Mouse (Mus musculus): ENCODE results near the gene Ttc25. TPM values are rescaled to one million over a fixed set of nuclear protein-coding genes. Genes with fewer than 3 reads are reported as not detected.
A peak's percentile ranks its signal among the peaks of the same experiment; 100 is the strongest.

Ttc25 gene
- 1 to 10 TPM in 1 of 2 experiments, under 1 TPM in 1; 0.60 to 1.5 TPM for total RNA-seq (2021)
- long read RNA-seq, experiment 1, partial matches to known transcripts: 0 of 1 reads
- long read RNA-seq, experiment 1, other reads (novel, unspliced or antisense): 1 of 1 reads
- long read RNA-seq, experiment 2, partial matches to known transcripts: 1 of 1 reads
- long read RNA-seq, experiment 2, other reads (novel, unspliced or antisense): 0 of 1 reads

DNA sequence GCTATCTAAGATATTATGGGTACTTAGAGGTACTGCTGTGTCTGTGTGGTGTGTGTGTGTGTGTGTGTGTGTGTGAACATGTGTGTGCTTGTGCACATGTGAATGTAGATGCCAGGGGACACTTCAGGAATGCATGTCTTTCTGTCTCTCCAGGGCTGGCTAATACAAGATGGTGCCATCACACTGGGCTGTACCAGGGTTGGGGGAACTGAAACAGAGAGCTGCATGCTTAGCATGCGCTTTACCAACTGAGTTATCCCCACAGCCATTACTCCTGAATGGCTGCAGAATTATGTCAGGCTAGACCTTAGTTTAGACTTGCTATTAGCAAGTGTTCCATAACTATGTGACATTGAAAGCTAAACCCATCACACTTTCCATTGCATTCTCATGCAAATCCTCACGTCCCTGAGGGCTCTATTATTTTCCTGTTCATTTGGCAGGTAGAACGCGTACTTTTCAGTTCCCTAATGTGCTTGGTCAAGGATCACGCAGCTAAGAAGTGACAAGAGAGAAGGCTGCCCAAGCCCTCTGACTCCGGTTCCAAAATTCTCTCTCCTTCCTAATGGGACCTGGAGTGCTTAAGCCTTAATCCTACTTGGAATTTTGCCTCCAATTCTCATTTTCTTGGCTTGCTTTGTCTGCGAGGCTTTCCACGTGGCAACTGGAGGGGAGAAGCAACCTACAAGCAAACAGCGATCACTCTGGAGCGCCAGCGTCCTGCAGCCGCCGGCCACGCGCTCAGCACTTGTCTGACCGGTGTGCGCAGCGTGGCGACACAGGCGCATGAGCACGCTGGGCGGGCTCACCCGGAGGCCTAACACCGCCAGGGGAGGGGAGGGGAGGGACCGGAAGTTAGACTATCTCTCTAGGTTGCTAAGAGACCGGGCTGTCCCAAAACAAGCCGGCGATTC, at the start of gene Ttc25:
Gene Ttc25 (plus strand): TSS at position 776 of the 914 bp plus-strand sequence.
- peak; percentile 70 to 75 for DNase-seq (ENCODE audit: low spot score in 2 of 2)

GRCm38 (mm10) chr11:100500241-100500640, 45.2 kb upstream of the Ttc25 start:
- DNase-seq (ENCODE audit: low spot score in 2 of 2): no peak

GRCm38 (mm10) chr11:100500651-100501050, 44.8 kb upstream of the Ttc25 start:
- no peak for DNase-seq (ENCODE audit: low spot score in 2 of 2)

GRCm38 (mm10) chr11:100501321-100501720, 44.1 kb upstream of the Ttc25 start:
- no peak for DNase-seq (ENCODE audit: low spot score in 2 of 2)

DNA sequence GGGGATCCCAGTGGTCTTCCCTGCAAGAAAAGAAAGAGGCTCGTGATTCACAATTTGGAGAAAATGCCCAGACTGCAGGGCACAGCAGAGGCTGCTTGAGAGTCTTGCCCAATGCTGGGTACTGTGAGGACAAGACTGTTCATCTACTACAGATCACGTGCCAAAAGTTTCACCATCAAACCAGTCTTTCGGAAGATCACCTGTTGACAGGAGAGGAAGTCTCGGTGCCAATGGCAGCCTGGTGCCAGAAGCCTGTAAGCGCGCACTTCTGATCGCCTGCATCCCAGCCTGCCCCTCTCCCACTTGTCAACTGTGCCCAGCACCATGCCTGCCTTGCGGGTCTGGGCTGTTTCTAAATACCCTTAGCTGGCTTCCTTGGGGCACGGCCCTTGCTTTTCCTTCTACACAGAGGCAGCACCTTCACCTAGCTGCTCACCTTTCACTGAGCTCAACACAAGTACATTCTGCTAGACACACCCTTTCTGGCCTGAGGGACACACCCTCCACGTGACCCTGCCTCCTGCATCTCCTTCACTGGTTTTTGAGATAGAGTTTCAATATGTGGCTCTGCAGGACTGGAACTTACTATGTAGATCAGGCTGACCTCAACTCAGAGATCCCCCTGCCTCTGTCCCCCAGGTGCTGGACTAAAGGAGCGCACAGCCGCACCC, 40.3 kb upstream of the Ttc25 start:
- no peak for DNase-seq (ENCODE audit: low spot score in 2 of 2)

DNA sequence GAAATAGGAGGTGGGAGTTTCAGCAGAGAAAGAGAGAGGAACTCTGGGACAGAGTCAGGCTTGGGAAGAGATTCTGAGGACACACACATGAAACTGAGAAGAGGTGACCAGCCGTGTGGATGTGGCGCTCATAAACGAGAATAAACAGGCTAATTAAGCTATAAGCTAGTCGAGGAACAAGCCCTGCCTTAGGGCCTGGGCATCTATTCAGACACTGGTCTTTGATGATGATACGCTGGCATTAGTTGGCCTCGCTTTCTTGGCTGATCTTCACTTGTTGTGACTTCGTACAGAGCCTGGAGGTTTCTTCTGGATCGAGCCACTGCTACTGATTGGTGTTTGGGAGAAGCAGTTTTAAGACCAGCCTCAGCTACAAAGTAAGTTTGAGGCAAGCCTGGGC, 39.4 kb upstream of the Ttc25 start:
- DNase-seq (ENCODE audit: low spot score in 2 of 2): no peak

DNA sequence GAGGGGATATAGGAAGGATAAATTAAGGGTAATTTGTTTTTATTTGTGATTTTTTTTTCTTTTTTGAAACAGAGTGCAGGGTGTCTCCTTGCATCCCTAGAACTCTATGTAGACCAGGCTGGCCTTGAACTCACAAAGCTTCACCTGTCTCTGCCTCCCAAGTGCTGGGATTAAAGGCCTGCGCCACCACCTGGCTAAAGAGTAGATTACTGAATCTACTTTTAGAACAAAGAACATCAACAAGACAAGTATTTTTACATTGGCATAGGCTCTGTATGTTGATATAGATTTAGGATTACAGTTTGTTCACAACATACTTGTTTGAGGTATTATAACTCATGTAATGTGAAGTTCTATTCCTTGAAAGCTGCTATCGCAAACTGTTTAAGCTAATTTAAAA, 34.9 kb upstream of the Ttc25 start:
- DNase-seq (ENCODE audit: low spot score in 2 of 2): no peak

DNA sequence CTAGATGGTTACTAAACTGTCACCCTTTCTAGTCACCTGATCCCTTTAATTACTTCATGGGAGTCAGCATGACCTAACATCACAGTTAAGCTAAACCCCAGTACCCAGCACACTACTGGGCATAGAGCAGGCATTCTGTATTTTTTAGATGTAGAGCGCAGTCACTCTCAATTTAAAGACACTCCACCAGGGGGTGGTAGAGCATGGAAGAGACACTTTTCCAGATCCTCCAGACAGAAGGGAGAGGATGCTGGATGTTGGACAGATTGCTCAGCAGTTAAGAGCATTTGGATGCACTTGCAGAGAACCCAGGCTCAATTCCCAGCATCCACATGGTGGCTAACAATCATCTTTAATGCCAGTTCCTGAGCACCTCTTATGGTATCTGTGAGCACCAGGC, 33.0 kb upstream of the Ttc25 start:
- peak; percentile 33 to 71 for DNase-seq (ENCODE audit: low spot score in 2 of 2)

DNA sequence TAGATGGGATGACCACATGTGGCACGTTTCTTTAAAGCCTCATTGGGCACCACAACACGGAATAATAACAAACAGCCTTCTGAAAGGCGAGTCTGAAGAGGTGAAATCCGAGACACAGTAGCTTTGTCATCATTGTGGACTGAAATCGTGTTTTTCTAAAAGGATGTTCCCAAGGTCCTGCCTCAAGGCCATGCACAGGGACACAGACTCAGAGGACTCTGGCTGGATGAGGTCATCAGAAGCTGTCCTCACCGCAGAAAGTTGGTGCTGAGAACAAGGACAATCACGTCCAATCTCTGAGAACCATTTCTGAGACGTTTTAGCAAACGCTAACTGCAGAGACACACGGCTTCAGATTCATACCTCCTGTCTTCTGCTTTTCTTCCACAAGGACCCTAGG, 31.7 kb upstream of the Ttc25 start:
- no peak for DNase-seq (ENCODE audit: low spot score in 2 of 2)

DNA sequence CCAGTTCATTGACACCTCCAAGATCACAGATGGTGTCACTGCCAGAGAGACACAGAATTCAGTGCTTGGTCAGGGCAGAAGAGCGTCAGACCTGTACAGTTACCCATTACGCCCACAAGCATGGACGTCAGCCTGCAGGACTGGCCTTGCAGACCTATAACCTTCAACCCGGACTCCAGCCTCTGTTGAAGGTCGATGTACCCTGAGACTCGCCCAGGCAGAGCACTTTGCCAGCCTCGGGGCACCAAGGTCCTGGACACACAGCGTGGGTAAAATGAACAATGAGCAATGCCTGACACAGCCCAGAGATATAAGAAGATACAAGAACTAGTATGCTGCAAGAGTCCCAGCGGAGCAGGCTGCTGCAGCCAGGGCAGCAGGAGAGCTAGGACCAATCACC, 30.3 kb upstream of the Ttc25 start:
- DNase-seq (ENCODE audit: low spot score in 2 of 2): no peak

- no peak for DNase-seq (ENCODE audit: low spot score in 2 of 2)
Observed at GRCm38 (mm10) chr11:100515789-100516188, 29.6 kb upstream of the Ttc25 start.

DNA sequence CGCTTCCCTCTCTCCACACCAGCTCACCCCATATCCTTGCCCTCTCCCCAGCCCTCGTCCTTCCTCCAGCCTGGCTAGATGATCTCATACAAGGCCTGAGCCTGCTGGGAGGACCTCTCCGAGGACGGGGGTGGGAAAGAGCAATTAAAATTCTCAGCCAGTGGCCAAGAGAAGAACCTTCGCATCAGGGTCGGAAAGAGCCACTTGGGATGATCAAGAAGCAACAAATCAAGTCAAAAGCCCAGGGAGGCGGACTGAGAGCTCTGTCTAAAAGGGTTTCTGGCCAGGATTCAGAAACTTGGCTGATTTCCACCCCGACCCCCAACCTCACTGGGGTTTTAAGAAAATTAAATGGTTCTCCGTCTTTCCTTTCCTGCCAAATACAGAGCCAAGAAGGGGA, 29.1 kb upstream of the Ttc25 start:
- no peak for DNase-seq (ENCODE audit: low spot score in 2 of 2)

DNA sequence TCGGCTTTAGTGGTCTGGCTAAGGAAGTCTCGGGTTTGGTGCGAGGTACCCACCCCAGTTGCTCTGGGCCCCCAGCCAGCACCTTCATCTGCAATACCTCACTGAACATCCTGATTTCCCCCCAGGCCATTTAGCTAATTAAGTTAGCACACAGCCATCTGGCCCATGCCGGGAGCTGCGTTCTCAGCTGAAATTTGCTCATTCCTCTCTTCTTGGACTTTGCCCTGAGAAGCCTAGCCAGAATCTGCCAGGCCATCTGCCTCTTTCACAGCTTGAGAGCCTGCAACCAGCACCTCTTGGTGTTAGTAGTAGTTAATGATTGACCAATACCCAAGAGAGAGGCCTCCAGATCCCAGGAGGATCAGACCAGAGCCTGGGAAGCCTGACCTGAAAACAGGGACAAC, 27.2 kb upstream of the Ttc25 start:
- DNase-seq (ENCODE audit: low spot score in 2 of 2): peak; percentile 11 to 33

DNA sequence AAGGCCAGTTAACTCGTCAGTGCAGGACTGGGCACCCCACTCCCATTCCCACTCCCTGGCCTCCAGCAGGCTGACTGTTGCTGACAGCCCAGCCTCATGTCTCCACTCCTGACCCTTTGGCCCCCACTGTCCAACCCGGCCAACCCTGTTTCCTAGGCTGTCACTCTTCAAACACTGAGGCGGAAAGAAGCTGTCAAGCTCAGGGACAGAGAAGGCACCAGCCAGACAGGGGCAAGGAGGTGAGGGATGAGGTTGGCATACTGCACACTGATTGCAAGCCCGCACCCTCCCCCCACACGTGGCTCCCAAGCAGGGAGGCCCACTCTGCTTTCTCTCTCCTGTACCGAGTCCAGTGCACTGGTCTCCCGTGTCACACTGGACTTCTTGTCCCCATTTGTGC, 26.2 kb upstream of the Ttc25 start:
- no peak for DNase-seq (ENCODE audit: low spot score in 2 of 2)

- DNase-seq (ENCODE audit: low spot score in 2 of 2): no peak
Observed at GRCm38 (mm10) chr11:100520838-100521237, 24.6 kb upstream of the Ttc25 start.

- no peak for DNase-seq (ENCODE audit: low spot score in 2 of 2)
Observed at GRCm38 (mm10) chr11:100524358-100524757, 21.0 kb upstream of the Ttc25 start.

GRCm38 (mm10) chr11:100524987-100525630, 20.3 kb upstream of the Ttc25 start:
- DNase-seq (ENCODE audit: low spot score in 2 of 2): no peak

DNA sequence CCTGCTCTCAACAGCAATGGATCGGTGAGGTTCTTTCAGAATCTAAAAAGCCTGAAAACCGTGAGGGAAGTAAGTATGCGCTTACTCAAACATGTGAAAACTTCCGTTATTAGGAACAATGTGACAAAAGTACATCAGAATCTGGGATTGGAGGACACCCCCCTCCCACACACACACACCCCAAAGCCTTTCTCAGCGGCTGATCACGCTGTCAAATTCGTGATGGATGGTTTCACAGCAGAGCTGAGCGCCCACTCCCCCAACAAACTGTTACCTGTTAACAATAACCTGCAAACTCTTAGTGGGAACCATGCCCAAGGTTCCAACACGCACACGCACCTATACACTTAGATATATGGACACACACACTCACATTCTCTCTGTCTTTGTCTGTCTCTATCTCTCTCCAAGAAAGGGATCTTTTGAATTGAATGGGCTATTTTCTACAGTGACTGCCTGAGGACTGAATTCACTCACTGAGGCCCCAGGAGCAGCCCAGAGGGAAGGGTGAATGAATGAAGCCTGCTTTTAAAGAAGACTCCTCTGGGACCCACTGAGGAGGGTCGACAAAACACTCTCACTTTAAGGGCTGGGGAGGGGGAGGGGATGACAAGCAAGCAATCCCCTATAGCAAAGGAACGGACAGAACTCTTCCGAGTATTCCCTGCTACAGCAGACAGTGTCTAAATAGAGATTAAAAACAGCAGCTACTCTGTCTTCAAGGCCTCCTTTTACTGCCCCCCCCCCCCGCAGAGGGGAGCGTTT, 19.2 kb upstream of the Ttc25 start:
- no peak for DNase-seq (ENCODE audit: low spot score in 2 of 2)

DNA sequence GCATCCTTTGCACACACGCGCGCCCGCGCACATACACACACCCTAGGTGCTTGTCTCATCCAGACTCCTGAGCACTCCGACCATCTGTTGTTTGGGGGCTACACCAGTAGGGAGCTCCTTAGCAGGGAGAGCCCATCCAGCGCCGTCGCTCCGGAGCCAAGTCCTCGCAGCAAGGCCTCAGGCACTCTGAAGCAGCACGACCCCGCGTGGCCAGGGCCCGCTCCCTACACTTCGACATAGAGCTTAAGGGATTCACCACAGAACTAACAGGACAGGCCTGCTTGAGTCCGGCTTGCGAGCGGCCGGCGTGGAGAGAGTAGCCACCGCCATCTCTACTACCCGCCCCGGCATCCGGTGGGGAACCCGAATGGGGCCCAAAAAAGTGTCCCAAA, 18.3 kb upstream of the Ttc25 start:
- DNase-seq (ENCODE audit: low spot score in 2 of 2): peak; percentile 37 to 58

GRCm38 (mm10) chr11:100527458-100528374, 17.7 kb upstream of the Ttc25 start, which contains the start of gene Acly:
Gene Acly (minus strand): TSS chr11:100528000.
- peak; percentile 94 to 99 for DNase-seq (ENCODE audit: low spot score in 2 of 2)

Data from layer of hippocampus, postnatal 14 days (tissue).